Mouse (Mus musculus) liver, embryonic 14.5 days (tissue): ENCODE data around the gene Plcb2.

ENCODE experiments used
- CTCF ChIP-seq: IDR thresholded peaks from 2 replicates; pipeline ENCODE4 v1.5.1; 2016; ENCODE audit warnings: antibody characterized with exemption, low read depth, control low read depth
- EP300 ChIP-seq: IDR thresholded peaks from 2 replicates; pipeline ENCODE4 v1.6.1; 2016; ENCODE audit warnings: antibody characterized with exemption, low read depth

DNA sequence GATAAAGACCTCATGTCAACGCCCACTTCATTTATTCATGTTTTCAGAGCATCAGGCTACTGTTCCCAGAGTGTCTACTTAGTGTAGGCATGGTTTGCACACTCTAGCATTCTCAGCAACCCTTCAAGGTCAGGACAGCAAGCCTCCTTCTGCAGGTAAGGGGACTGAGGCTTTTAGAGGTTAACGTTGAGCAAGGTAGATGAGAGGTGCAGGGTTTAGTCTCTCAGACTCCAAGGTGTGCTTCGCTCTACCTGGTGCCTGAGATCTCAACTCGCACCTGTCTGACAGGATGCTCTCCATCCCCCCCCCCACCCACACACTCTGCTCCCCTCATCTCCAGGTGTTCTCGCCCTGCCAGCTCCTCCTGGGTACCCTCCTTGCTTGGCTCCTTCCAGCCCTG lies 25.9 kb upstream of the Plcb2 start:
- TF ChIP-seq CTCF (no peak), EP300 (no peak)
